In the genomic region with DNA sequence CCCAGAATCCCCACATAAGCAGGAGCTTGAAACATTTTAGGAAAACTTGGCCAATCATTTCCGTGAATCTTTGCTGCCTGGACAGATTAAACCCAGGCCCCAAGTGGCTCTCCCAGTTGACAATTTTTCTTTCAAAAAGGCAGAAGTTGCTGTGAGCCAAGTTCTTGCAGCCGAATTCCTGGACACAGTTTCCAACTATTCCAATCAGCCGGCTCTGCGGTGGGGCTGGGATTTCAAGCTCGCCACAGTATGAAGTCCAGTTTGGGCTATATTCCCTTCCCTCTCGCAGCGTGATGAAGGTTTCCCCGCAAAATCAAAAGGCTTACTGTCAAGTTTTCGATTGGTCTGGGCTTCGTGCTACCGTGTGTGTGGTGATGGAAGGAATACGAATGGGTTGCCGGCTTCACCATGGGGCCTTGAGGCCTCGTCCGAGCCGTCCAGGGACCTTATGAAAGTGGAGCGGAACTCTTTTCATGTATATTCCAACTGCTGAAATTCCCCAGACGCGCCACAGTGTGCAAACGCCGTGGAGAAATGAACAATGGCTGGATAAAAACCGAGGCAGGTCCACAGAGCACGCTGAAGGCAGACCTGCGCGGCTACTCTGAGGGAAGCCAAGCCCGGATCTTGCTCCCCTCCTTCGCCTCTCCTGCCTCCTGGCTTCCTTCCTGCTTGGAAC, we compare ENCODE assay signal across 10 mouse cellular contexts.
DNase-seq lines count a peak whose midpoint lies in the region; ATAC-seq and TF ChIP-seq lines count a peak whose summit lies in the region.
"Had no signal": no experiment of that assay in that cellular context is flagged by ENCODE, and none has a peak within 500 bp of the region (broad histone marks: within the 10 kb centered on the region; RNA-seq: fewer than 3 reads in every experiment).

No protein-coding gene starts in this region.

- no peak for DNase-seq in heart, embryonic 10.5 days (ENCODE audit: low spot score)
- DNase-seq in heart, postnatal 36 days = no peak
- DNase-seq in brain, embryonic 14.5 days (ENCODE audit: low read depth) = peak; percentile 63
- DNase-seq in hindbrain, embryonic 11.5 days (ENCODE audit: low spot score) = no peak
- no peak for DNase-seq in ovary, adult 18-20 months (ENCODE audit: low spot score)
- no peak for DNase-seq in adrenal gland, postnatal 14 days
- no peak for DNase-seq in testis, postnatal 10 days (ENCODE audit: low spot score)
- DNase-seq: B cell, adult 2 months; kidney, postnatal 25 days had no signal

- no peaks in the 10 kb centered on the region for H3K36me3 ChIP-seq in heart, embryonic 10.5 days
- no peaks in the 10 kb centered on the region for H3K36me3 ChIP-seq in hindbrain, embryonic 11.5 days (ENCODE audit: control insufficient read depth, insufficient read depth, low read length)
- H3K36me3 ChIP-seq in midbrain, embryonic 16.5 days (ENCODE audit: control insufficient read depth, insufficient read depth, low read length) = no peaks in the 10 kb centered on the region

- no peak for TF ChIP-seq CTCF in brain, embryonic 14.5 days (IDR thresholded peaks at IDR 0.05; ENCODE audit: borderline replicate concordance, extremely low read depth, insufficient read depth, insufficient read length)

- no peaks in the 10 kb centered on the region for H3K9me3 ChIP-seq in heart, embryonic 10.5 days
- H3K9me3 ChIP-seq in hindbrain, embryonic 11.5 days (ENCODE audit: control insufficient read depth, low read length) = no peaks in the 10 kb centered on the region
- H3K9me3 ChIP-seq in midbrain, embryonic 16.5 days (replicated peaks; ENCODE audit: control insufficient read depth, low read length, poor library complexity, severe bottlenecking) = no peaks in the 10 kb centered on the region

- H3K9ac ChIP-seq in hindbrain, embryonic 11.5 days (ENCODE audit: low read depth, low read length) = peak overlapping the region; percentile 15; the same call in 1 of the 2 replicates
- peak overlapping the region; percentile 36; the same call in 1 of the 2 replicates for H3K9ac ChIP-seq in midbrain, embryonic 16.5 days (ENCODE audit: low read depth, low read length)

- H3K4me1 ChIP-seq in heart, embryonic 10.5 days = peaks cover 16% of the 10 kb centered on the region
- peaks cover 8% of the 10 kb centered on the region for H3K4me1 ChIP-seq in hindbrain, embryonic 11.5 days (replicated peaks; ENCODE audit: control insufficient read depth, insufficient read depth, low read length)
- H3K4me1 ChIP-seq in midbrain, embryonic 16.5 days (ENCODE audit: control insufficient read depth, insufficient read depth, low read length) = peaks cover 61% of the 10 kb centered on the region

- ATAC-seq in hindbrain, embryonic 11.5 days (ENCODE audit: low FRiP score) = no peak
- ATAC-seq in midbrain, embryonic 16.5 days = no peak

- intact Hi-C loops in heart, postnatal 36 days (cut with DNase I) = loop anchor here (5.0 kb wide), 1 partner anchor 73 kb away; no protein-coding TSS in a partner anchor

- no peak overlapping the region for H3K4me2 ChIP-seq in hindbrain, embryonic 11.5 days (replicated peaks; ENCODE audit: low read depth, low read length)
- peak overlapping the region; percentile 35 for H3K4me2 ChIP-seq in midbrain, embryonic 16.5 days (ENCODE audit: low read length)

- WGBS in heart, embryonic 10.5 days = 77% methylated on average over 27 of the region's 27 CpGs
- WGBS in hindbrain, embryonic 11.5 days = 62% methylated on average over 27 of the region's 27 CpGs
- 18% methylated on average over 27 of the region's 27 CpGs for WGBS in midbrain, embryonic 16.5 days

- H3K27ac ChIP-seq in heart, embryonic 10.5 days = 0 out of 2 replicates have a peak overlapping the region, but pooled peaks have one; percentile 23
- H3K27ac ChIP-seq in hindbrain, embryonic 11.5 days (ENCODE audit: low read depth, low read length) = peak overlapping the region; percentile 25; the same call in 1 of the 2 replicates
- peak overlapping the region; percentile 72 for H3K27ac ChIP-seq in midbrain, embryonic 16.5 days (ENCODE audit: low read length)

- TF ChIP-seq POLR2A in brain, embryonic 14.5 days (IDR thresholded peaks at IDR 0.05; ENCODE audit: borderline replicate concordance, extremely low read depth, insufficient read depth, insufficient read length, poor library complexity, severe bottlenecking) = no peak

- H3K27me3 ChIP-seq in heart, embryonic 10.5 days (ENCODE audit: insufficient read depth, poor library complexity, severe bottlenecking) = no peaks in the 10 kb centered on the region
- no peaks in the 10 kb centered on the region for H3K27me3 ChIP-seq in hindbrain, embryonic 11.5 days (ENCODE audit: control insufficient read depth, insufficient read depth, low read length)
- no peaks in the 10 kb centered on the region for H3K27me3 ChIP-seq in midbrain, embryonic 16.5 days (ENCODE audit: control insufficient read depth, insufficient read depth, low read depth, low read length)

- no peak overlapping the region for H3K4me3 ChIP-seq in heart, embryonic 10.5 days
- no peak overlapping the region for H3K4me3 ChIP-seq in hindbrain, embryonic 11.5 days (ENCODE audit: low read depth, low read length)
- H3K4me3 ChIP-seq in midbrain, embryonic 16.5 days (ENCODE audit: low read depth, low read length) = no peak overlapping the region
